Mouse (Mus musculus): ENCODE results near the gene Limch1.

Limch1 gene

DNA sequence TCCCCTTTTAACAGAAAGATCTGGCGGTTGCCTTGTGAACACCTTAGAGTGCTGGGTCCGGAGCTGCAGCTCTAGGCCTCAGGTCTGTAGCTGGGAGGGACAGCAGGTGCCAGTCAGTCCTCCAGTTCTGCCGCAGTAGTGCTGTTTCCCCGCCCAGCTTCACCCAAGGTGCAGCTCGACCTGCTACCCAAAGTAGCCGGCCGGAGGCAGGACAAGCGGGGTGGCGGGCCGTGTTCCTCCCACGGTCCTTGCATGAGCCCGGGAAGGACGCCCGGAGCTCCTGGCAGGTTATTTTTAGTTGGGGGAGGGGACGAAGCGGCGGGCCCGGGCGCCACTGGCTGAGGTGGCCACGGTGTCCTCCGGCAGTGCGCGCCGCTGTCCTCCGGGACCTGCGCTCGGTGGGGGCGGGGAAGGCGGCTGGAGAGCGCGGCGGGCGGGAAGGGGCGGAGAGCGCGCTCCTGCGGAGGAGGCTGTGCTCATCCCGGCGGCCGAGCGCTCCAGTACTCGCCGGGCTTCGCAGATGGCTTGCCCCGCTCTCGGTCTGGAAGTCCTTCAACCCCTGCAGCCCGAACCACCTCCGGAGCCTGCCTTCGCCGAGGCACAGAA, at the start of gene Limch1:
Gene Limch1, plus strand, starts transcription at position 438 of the 606 bp plus-strand sequence.
- DNase-seq (ENCODE audit: low read depth, low spot score) = no peak

DNA sequence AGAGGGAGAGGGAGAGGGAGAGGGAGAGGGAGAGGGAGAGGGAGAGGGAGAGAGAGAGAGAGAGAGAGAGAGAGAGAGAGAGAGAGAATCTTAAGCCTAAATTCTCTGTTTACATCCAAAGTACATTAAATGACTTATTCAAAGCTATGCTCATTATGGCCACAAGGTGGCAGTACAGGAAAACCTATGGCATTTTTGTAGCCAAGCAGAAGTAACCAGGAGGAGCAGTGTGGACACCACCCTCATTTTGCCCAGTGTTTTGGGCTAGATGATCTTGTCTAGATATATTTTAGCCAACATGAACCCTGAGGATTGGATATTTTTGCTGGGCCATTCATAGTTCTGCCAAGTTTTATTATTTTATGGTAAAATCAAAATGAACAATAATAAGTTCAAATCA, 48.5 kb upstream of the Limch1 start:
- DNase-seq (ENCODE audit: low read depth, low spot score) = no peak

DNA sequence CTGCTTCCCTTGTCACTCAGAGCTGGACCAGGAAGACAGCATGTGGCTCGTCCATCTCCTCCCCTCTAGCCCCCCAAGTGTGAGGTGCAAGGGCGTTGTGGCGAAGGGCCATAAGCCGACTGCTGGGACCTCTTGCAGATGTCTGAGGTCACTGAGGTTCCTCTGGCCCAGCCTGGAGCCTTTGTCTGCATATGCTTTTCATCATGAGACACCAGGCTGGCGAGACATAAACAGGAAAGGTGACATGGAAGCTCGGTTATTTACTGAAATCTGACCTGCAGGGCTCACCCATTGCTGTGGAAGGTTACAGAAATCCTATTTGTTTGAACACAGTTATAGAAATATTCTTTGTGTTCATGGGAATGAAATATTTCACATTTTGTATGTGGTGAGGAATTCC, 45.7 kb upstream of the Limch1 start:
- DNase-seq (ENCODE audit: low read depth, low spot score) = no peak

DNA sequence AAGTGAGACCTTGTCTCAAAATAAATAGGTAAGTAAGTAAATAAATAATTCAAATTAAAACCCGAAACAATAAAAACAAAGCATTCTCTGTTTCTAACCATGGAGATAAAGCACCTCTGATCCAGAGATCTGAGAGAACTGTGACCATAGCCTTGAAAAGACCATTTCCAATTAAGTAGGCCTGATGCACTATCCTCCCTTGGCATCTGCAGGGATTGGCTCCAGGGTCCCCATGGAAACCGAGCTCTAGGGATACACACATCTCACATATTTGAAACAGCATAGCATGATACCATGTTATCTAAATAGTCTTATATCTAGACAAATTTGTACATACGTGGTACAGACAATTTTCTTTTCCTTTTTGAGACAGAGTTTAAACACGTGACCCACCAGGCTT, 43.7 kb upstream of the Limch1 start:
- DNase-seq (ENCODE audit: low read depth, low spot score) = no peak

DNA sequence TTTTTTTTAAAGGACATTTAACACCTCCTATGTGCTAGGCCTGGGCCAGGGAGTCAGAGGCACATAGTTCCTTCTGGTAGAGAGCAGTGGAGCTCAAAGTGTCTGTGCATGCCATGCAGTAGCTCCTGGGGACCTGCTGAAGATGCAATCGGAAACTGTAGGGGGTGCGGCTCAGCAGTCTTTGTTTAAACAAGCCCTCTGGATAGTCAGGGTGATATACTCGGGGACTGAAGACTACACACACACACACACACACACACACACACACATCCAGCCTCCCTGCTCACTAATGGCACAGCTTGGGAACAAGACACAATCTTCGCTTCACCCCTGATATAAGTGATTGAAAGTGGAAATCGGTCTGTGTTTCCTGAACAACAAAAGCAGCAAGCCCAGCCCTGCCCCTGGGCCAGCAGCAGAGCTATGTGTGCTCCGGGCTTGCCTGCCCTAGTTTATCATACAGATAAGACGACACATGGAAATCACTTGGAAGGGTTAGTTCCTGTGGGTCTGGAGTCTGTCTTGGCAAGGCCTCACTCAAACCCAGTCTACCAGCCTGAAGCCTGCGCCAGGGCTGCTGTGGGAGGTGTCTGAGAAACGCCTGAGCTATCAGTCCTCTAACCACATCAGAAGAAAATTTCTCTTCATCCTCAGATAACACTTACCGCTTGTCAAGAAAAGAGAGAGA, 42.2 kb upstream of the Limch1 start:
- DNase-seq (ENCODE audit: low read depth, low spot score) = no peak

DNA sequence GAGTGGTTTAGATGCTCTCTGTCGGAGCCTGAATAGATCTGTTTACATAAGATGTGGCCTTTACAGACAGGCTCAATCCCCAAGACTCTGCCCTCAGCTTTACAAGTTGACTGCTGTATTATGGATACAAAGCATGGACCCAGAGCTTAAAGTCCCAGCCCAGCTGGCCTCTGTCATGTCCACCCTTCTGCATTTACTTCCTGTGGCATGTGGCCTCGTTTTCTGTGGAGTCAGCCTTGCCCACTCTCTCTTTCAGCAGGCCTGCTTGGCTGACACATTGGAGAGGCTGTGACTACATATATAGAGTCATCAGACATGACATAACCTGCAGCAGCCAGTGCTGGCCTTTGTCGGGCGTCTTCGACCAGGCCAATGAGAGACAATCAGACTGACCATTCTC, 37.8 kb upstream of the Limch1 start:
- no peak for DNase-seq (ENCODE audit: low read depth, low spot score)

DNA sequence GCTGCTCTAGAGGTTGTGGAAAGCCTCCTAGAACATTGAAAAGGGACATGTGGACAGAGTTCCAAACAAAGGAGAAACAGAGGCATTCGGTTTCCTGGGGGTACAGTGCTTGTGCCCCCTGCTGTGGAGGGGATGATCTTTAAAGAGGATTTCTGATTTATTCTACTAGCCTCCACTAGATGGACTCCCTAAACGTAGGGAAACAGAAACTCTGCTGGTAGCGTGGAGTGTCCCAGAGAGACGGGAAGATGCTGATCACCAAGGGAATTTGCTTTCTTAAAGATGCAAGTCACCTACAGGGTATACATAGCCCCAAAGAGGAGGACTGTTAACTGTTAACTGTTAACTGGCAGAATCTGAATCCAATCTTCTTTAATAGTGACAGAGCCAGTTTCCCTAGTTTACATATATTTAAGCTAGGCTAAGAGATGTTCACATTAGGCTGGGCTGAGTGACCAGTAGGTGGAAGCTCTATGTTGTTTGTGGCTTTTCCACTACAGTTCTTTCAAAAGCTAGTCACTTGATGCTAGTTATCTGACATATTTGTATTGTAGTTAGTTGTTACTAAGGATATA, 35.1 kb upstream of the Limch1 start:
- DNase-seq (ENCODE audit: low read depth, low spot score) = no peak

DNA sequence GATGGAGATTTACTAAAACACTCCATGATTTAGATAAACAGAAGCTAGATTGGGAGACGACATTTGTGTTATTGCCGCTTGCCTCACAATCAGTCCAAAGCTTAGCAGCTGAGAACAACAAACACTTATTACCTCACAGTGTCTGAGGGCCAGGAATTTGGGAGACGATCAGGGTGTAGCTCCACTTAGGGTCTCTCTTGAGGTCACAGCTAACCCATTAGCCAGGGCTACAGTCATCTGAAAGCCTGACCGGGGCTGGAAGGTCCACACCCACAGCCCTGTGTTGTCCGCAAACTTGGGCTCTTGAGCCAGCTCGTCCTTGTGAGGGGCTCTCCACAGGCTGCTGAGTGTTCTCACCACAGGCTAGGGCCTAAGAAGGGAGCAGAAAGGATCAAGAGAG, 32.8 kb upstream of the Limch1 start:
- no peak for DNase-seq (ENCODE audit: low read depth, low spot score)

DNA sequence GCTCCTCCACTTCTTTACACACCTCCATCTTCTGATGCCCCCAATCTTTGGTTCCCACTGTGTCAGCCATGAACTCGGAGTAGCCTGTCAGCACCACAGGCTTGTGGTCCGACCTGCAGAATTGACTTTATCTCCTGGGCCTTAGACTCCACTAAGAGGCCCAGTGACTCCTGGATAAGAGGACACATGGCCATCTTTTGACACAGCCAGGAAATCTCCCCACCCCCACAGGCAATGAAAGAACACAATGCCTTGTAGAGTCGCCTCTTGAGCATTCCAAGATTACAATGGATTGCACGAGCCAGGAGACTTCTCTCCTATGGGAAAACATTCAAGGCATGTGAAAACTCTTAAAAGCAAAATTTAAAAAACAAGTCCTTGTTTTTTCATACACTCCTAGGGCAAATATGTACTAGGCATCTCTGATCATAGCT, 30.1 kb upstream of the Limch1 start:
- DNase-seq (ENCODE audit: low read depth, low spot score) = no peak

DNA sequence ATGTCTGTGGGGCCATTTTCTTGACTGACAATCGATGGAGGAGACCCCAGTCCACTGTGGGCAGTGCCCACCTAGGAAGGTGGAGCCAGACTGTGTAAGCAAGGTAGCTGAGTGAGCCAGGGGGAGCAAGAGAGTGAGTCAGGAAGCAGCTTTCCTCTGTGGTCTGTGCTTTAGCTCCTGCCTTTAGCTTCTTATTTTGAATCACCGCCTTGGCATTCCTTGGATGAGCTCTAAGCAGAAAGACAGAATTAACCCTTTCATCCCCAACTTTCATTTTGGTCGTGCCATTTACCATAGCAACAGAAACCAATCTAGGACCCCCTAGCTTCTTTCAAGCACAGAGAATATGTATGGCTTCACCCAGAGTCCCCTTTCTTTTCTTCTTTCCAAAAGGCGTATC, 27.7 kb upstream of the Limch1 start:
- no peak for DNase-seq (ENCODE audit: low read depth, low spot score)

DNA sequence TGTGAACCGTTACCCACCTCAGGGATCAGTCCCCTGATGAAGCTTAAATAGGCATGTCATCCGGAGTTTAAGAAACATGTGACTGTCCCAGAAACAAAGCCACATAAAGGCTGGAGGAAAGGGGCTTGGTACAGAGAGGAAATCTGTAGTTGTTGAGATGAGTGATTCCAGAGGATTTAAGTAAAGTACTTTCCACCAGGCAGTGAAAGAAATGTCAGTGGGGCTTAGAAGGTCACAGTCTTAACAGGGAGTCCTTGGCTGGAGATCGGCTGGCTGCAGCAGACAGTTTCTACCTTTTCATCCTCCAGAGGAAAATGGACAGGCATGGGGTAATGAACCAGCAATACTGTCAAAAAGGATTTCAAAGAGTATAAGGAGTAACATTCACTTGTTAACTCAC, 27.2 kb upstream of the Limch1 start:
- no peak for DNase-seq (ENCODE audit: low read depth, low spot score)

DNA sequence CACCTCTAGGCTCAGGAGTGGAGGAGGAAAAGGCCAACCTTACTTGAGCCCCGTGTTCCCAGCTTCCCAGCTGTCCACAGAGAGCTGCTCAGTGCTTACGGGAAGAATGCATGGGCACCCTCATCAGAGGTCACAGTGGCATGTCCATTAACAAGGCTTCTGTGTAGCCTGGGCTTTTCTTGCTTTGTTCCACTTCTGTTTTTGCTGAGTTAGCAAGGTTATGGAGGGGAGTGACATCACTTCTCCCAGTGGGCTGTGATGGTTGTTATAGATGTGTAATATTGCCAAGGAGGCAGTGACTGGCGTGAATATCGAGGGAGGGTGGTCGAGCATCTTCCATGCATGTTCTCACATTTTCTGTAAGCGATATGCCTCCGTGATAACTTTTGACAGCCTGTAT, 26.7 kb upstream of the Limch1 start:
- no peak for DNase-seq (ENCODE audit: low read depth, low spot score)

DNA sequence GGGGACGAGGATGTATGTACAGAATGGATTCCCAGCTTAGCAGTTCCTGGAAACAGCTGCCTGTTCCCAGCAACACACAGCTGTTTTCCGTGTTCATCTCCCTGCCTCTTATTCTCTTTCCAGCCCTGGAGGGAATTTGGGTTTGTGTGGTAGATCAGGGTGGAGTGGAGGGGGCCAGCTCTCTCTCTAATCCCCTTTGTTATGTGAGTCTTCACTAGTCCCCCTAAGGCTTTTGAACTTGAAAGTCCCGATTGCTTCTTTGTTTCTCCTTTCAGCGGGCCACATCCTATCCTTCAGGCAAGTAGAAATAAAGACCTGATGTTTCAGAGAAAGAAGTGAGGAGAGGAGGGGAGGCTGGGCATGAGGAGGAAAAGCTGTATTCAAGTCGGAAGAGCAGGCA, 24.7 kb upstream of the Limch1 start:
- DNase-seq (ENCODE audit: low read depth, low spot score) = no peak

DNA sequence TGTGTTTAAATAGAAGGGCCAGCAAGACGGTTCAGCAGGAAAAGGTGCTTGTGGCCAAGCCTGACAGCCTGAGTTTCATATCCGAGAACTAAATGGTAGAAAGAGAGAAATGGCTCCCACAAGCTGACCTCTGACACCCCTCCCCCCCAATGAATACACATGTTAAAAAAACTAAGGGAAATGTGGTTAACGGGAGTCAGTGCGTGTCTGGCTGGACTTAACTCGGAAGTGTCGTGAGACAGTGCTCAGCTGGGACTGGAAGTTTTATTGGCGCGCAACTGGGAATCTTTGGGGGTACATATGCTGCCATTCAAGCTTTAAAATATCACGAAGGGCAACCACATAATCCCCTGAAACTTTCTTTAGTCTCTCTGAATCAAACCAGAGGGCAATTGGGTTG, 23.0 kb upstream of the Limch1 start:
- no peak for DNase-seq (ENCODE audit: low read depth, low spot score)

DNA sequence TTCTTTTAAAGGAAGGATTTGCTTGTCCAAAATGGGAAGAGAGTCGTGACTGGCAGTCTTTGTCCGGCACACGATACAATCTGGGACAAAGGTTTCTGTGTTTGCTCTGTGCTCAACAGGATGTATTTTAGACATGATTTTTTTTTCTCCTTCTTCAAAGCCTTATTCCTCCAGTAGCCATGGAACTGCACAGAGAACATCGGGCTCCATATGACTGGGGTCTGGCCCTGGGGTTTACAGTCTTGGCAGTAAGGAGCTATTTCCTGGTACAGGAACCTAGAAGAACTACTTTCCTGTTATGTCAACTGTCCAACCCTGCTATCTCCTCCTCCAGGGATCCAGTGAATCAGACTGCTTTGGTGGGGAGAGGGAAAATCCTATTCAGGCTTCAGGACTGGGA, 22.6 kb upstream of the Limch1 start:
- DNase-seq (ENCODE audit: low read depth, low spot score) = no peak

DNA sequence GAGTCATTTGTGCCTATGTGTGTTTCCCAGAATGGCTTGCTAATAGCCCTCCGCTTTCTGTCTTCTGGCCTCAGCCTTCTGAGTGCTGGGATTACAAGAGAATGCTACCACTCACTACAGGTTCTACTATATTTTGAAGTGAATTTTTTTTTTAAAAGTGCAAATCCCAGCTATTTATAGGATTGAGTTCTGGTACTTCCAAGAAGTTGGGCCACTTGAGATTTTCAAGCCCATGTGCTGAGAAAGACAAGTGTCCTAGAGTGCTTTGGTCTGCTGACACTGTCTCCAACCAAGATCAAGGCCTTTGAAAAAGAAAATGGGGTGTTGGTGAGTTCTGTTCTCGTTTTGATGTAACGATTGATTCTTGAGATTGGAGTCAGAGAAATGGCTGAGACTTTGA, 22.0 kb upstream of the Limch1 start:
- DNase-seq (ENCODE audit: low read depth, low spot score) = no peak

DNA sequence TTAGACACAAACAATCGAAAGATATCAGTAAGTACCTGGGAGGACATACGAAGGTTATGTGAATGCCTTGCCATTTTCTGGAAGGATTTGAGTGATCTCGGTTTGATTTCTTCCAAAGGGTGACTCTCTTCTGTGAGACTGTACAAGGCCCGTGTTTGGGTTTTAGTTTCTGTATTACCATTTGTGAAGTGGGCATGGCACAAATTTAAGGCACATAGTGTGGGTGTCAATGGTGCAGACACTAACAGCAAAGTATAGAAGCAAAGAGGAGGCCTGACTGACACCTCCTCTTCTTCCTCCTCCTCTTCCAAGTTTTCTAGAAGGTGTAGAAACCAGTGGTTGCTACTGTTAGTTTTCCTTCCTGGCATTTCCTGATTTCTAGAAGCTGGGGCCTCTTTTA, 16.3 kb upstream of the Limch1 start:
- no peak for DNase-seq (ENCODE audit: low read depth, low spot score)

DNA sequence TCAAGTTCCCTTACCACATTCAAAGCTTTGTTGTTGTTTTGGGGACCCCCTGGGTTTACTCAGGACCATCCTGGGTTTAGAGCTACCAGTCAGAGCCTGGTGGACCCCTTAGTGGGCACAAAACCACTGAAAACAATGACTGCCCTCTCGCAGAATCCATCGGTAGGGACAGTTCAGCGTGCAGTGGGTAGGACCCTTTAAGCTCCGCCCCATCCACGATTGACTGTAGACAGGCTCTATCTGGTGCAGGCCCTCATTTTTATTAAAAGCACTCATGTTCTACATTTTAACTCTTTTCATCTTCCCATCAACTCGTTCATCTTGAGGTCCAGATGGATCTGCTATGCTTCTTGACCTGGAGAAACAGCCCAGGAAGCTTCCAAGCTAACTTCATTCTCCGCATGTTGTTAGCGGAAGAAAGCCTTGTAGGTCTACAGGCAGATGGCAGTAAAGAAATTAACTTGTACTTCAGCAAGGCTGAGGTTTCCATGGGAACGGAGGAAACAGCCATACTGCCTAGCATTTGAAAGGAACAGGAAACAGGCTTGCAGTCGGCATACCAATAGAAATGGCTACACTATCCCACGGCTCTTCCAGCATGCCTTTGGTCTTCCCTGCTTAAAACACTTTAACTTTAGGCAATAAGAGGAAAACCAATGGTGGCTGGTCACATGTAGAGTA, 14.9 kb upstream of the Limch1 start:
- no peak for DNase-seq (ENCODE audit: low read depth, low spot score)

DNA sequence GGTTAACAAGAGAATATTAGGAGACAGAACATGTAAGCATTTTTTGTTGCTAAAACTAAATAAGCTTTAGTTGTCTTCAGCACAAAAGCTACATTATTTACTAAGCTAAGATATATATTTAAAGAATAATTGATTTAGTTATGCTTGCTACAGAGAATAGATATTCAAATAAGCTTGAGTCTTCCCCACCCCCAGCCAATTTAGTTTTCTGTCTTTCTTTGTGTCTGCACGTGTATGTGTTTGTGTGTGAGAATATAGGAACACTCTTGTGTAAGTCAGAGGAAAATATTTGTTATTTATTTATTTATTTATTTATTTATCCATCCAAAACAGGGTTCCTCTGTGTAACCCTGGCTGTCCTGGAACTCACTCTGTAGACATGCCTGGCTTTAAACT, 14.3 kb upstream of the Limch1 start:
- DNase-seq (ENCODE audit: low read depth, low spot score) = no peak

DNA sequence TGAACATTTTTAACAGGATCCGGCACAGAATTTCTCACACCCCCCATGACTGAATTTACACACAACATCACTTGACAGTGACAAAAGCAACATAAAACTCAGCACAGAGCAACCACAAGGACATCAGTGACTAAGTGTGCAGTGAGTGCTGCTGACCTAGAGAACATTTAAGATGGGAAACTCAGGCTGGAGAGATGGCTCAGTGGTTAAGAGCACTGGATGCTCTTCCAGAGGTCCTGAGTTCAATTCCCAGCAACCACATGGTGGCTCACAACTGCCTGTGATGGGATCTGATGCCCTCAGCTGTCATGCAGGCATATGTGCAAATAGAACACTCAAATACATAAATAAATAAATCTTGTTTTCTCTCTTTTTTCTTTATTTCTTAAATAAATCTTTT, 12.1 kb upstream of the Limch1 start:
- DNase-seq (ENCODE audit: low read depth, low spot score) = no peak

DNA sequence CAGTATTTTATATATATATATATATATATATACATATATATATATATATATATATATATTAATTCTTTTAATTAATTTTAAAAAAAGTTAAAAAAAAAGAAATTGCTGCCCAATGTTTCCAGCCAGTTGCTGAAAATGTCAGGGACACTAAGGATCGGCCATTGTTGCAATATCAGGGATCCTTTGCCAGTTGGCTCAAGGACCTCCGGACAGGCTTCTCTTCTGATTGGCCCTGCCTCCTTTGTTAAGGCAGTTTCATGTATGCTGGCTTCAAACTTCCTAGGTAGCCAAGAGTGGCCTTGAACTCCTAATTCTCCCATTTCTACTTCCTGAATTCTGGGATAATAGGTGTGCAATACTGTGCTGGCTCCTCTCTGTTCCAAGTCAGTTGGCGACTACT, 6.3 kb upstream of the Limch1 start:
- no peak for DNase-seq (ENCODE audit: low read depth, low spot score)

DNA sequence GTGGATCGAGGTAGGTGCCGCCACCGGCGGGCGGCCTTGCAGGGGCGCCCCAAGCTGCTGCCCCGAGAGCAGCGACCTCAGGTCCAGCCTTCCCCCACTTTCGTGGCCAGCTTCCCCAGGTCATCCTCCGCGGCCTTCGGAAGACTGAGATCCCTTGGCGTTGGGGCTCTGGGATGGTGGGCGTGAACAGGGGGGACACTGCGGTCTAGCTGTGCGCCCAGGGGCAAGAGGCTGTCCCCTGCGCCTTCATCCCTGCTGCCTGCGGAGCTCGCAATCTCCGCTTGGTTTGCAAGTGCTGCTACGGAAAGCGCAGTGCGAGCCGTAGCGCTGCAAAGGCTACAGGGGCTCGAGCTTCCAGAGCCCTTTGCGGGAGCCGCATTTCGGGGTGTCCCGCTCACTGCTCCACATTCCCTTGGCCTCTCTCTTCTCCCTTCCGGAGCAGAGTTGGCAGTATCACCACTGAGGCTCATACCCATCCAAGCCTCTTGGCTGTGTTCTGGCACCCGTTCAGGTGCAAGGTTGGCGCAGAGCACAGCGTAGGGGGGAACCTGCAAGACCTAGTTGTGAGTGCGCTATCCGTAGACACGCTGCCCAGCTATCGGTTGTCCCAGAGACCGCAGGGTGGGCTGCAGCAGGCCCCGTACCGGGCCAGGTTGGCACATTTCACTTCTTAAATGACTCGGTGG, 512 bp downstream of the Limch1 start:
- no peak for DNase-seq (ENCODE audit: low read depth, low spot score)

Data from WW6 (cell line).